Mouse (Mus musculus): Measurements from ENCODE around the gene Eme1. TPM values are rescaled to one million over a fixed set of nuclear protein-coding genes. Genes with fewer than 3 reads are reported as not detected.

Eme1 gene
- total RNA-seq, 1 experiment from 2014 or later = 0.47 TPM

GRCm38 (mm10) chr11:94602356-94602955, 51.3 kb downstream of the Eme1 start:
- ATAC-seq (ENCODE audit: extremely low read depth, insufficient number of reproducible peaks, low FRiP score, poor library complexity, severe bottlenecking) = no peak

GRCm38 (mm10) chr11:94601321-94602281, 52.2 kb downstream of the Eme1 start, which contains the start of gene Acsf2:
Acsf2 (minus strand) TSS chr11:94601871.
- peak; percentile 62 for ATAC-seq (ENCODE audit: extremely low read depth, insufficient number of reproducible peaks, low FRiP score, poor library complexity, severe bottlenecking)

GRCm38 (mm10) chr11:94600447-94600846, 53.3 kb downstream of the Eme1 start:
- no peak for ATAC-seq (ENCODE audit: extremely low read depth, insufficient number of reproducible peaks, low FRiP score, poor library complexity, severe bottlenecking)

- ATAC-seq (ENCODE audit: extremely low read depth, insufficient number of reproducible peaks, low FRiP score, poor library complexity, severe bottlenecking) = no peak
Measured at GRCm38 (mm10) chr11:94598437-94599120, 55.2 kb downstream of the Eme1 start.

GRCm38 (mm10) chr11:94597319-94597718, 56.4 kb downstream of the Eme1 start:
- ATAC-seq (ENCODE audit: extremely low read depth, insufficient number of reproducible peaks, low FRiP score, poor library complexity, severe bottlenecking) = no peak

GRCm38 (mm10) chr11:94596311-94596852, 57.4 kb downstream of the Eme1 start:
- peak; percentile 48; the same call in 1 of the 2 replicates for ATAC-seq (ENCODE audit: extremely low read depth, insufficient number of reproducible peaks, low FRiP score, poor library complexity, severe bottlenecking)

Other genes with a start within 250 kb of the Eme1 start
- gene Cacna1g, start 179.8 kb downstream of the Eme1 start, total RNA-seq (2017) = not detected in 2 replicates
- gene Spata20, start 167.8 kb downstream of the Eme1 start, total RNA-seq (2017) = not detected in 2 replicates
- gene Epn3, start 154.0 kb downstream of the Eme1 start, total RNA-seq (2017) = 2.0 and 2.4 TPM in 2 replicates
- not detected in 2 replicates for gene Mycbpap, start 132.2 kb downstream of the Eme1 start, total RNA-seq (2017)
- gene Rsad1, start 104.7 kb downstream of the Eme1 start, total RNA-seq (2017) = 2.3 and 3.3 TPM in 2 replicates
- gene Chad, start 88.9 kb downstream of the Eme1 start, total RNA-seq (2017) = 0.23 and 0.25 TPM in 2 replicates
- 19.8 and 22.8 TPM in 2 replicates for gene Acsf2, start 52.1 kb downstream of the Eme1 start, total RNA-seq (2017)
- 37.4 and 38.2 TPM in 2 replicates for gene Lrrc59, start 24.2 kb downstream of the Eme1 start, total RNA-seq (2017)
- gene Mrpl27, start 197 bp downstream of the Eme1 start, total RNA-seq (2017) = 8.6 and 13.8 TPM in 2 replicates
- 7.2 and 8.7 TPM in 2 replicates for gene Xylt2, start 23.6 kb upstream of the Eme1 start, total RNA-seq (2017)
- gene Gm11541, start 50.5 kb upstream of the Eme1 start, total RNA-seq (2017) = not detected in 2 replicates
- not detected in 2 replicates for gene Cdc34b, start 87.8 kb upstream of the Eme1 start, total RNA-seq (2017)
- gene Tmem92, start 128.7 kb upstream of the Eme1 start, total RNA-seq (2017) = not detected in 2 replicates